Mouse (Mus musculus) MEL (cell line): ENCODE measurements around the gene Rpa2.

Experiments used
- CHD1 ChIP-seq: IDR thresholded peaks from 2 replicates; pipeline ENCODE4 v1.6.1; 2012; ENCODE audit warnings: low read depth, mild to moderate bottlenecking, inconsistent platforms, low read length, improper control_type of control experiment
- CHD2 ChIP-seq: IDR thresholded peaks from 2 replicates; pipeline ENCODE4 v1.6.1; 2011; ENCODE audit warnings: low read length, improper control_type of control experiment
- CTCF ChIP-seq, 3 experiments: IDR thresholded peaks in 2 of 3; conservative IDR thresholded peaks in 1 of 3; 2 replicates each; pipeline ENCODE4 v1.5.1; 2011 to 2012; ENCODE audit warnings: low read length in 3 of 3, low read depth in 2 of 3, mild to moderate bottlenecking in 2 of 3, improper control_type of control experiment in 1 of 3, inconsistent platforms in 1 of 3, mixed read lengths in 1 of 3, moderate library complexity in 1 of 3; ENCODE audit not compliant: control insufficient read depth in 1 of 3, insufficient read depth in 1 of 3, poor library complexity in 1 of 3, severe bottlenecking in 1 of 3
- EP300 ChIP-seq, 2 experiments: IDR thresholded peaks; 2 replicates each; pipeline ENCODE4 v1.6.1; 2011; ENCODE audit warnings: improper control_type of control experiment in 2 of 2, low read length in 2 of 2, low read depth in 1 of 2, mild to moderate bottlenecking in 1 of 2
- MYC ChIP-seq: IDR thresholded peaks from 2 replicates; pipeline ENCODE4 v1.6.1; 2011; ENCODE audit warnings: low read depth, mild to moderate bottlenecking, low read length, improper control_type of control experiment, moderate library complexity
- SMC3 ChIP-seq: IDR thresholded peaks from 2 replicates; pipeline ENCODE4 v1.6.1; 2011; ENCODE audit warnings: low read depth, low read length, improper control_type of control experiment
- TCF12 ChIP-seq: IDR thresholded peaks from 2 replicates; pipeline ENCODE4 v1.6.1; 2014; ENCODE audit warnings: low read depth, mild to moderate bottlenecking, inconsistent platforms, low read length, improper control_type of control experiment, moderate library complexity
- UBTF ChIP-seq: IDR thresholded peaks from 2 replicates; pipeline ENCODE4 v1.6.1; 2012; ENCODE audit warnings: low read depth, mild to moderate bottlenecking, inconsistent platforms, low read length, improper control_type of control experiment, moderate library complexity, borderline replicate concordance; ENCODE audit not compliant: insufficient read depth
- USF1 ChIP-seq: IDR thresholded peaks from 2 replicates; pipeline ENCODE4 v1.6.1; 2014; ENCODE audit warnings: low read depth, mild to moderate bottlenecking, inconsistent platforms, low read length, improper control_type of control experiment, moderate library complexity

DNA sequence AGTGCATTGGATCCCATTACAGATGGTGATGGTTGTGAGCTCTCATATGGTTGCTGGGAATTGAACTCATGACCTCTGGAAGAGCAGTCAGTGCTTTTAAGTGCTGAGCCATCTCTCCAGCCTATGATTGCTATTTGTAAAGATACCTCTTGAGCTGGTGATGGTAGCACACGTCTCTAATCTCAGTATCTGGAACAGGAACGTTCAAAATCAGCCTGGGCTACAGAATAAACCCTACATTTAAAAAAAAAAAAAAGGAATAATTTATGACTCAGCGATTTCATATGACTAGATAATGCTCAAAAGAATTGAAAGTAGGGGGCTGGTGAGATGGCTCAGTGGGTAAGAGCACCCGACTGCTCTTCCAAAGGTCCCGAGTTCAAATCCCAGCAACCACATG, 35.1 kb downstream of the Rpa2 start:
- TF ChIP-seq CTCF (IDR thresholded peaks at IDR 0.05 in 2 of 3, conservative IDR thresholded peaks at IDR 0.05 in 1 of 3; ENCODE audit: control insufficient read depth in 1 of 3, insufficient read depth in 1 of 3, low read depth in 2 of 3, low read length in 3 of 3, poor library complexity in 1 of 3, severe bottlenecking in 1 of 3) (no peak), EP300 (IDR thresholded peaks at IDR 0.05; ENCODE audit: low read depth in 1 of 2, low read length in 2 of 2) (no peak), USF1 (no peak), SMC3 (no peak), CHD1 (no peak), CHD2 (no peak), UBTF (no peak), MYC (no peak), TCF12 (no peak)
